Mouse (Mus musculus): ENCODE measurements around the gene Epha10.

- TF ChIP-seq CTCF (IDR thresholded peaks at IDR 0.05) (peak; percentile 96), EP300 (IDR thresholded peaks at IDR 0.05) (no peak)
These were observed 62.3 kb downstream of the Epha10 start for GRCm38 (mm10) chr4:124943022-124943421.
